Mouse (Mus musculus) G1E-ER4 (cell line): Measurements from ENCODE around the gene Fam219a. TPM values are rescaled to one million over a fixed set of nuclear protein-coding genes. Genes with fewer than 3 reads are reported as not detected.

Source experiments
- GATA1 ChIP-seq: IDR thresholded peaks from one replicate; pipeline ENCODE4 v1.8.0; 2012; ENCODE audit warnings: low read length, inconsistent platforms
- polyA plus RNA-seq: library from polyadenylated mRNA; stranded (reverse); fragments of >175 nt; gene quantifications from 2 replicates; pipeline ENCODE4 v1.2.3, GENCODE M21; 2012

Gene Fam219a
- 1.2 and 1.7 TPM in 2 replicates for polyA plus RNA-seq

GRCm38 (mm10) chr4:41569411-41569885 is at the start of gene Fam219a, which contains the start of gene Dnaic1:
TSS of gene Fam219a (minus strand) at chr4:41569538.
TSS of gene Dnaic1 (plus strand) at chr4:41569775.
- no peak for TF ChIP-seq GATA1

GRCm38 (mm10) chr4:41615661-41616599 is 46.6 kb upstream of the Fam219a start:
- no peak for TF ChIP-seq GATA1

GRCm38 (mm10) chr4:41614156-41614555 is 44.8 kb upstream of the Fam219a start:
- TF ChIP-seq GATA1: no peak

GRCm38 (mm10) chr4:41612166-41612565 is 42.8 kb upstream of the Fam219a start:
- no peak for TF ChIP-seq GATA1

- no peak for TF ChIP-seq GATA1
Measured at GRCm38 (mm10) chr4:41610594-41610980, 41.2 kb upstream of the Fam219a start.

GRCm38 (mm10) chr4:41609681-41610593 is 40.6 kb upstream of the Fam219a start:
- no peak for TF ChIP-seq GATA1

GRCm38 (mm10) chr4:41606784-41607183 is 37.4 kb upstream of the Fam219a start:
- TF ChIP-seq GATA1: no peak

- no peak for TF ChIP-seq GATA1
Measured at GRCm38 (mm10) chr4:41604476-41605396, 35.4 kb upstream of the Fam219a start.

- TF ChIP-seq GATA1: no peak
Measured at GRCm38 (mm10) chr4:41602818-41603217, 33.5 kb upstream of the Fam219a start.

GRCm38 (mm10) chr4:41583353-41583752 is 14.0 kb upstream of the Fam219a start:
- TF ChIP-seq GATA1: no peak

- no peak for TF ChIP-seq GATA1
Measured at GRCm38 (mm10) chr4:41575914-41576313, 6.6 kb upstream of the Fam219a start.

- TF ChIP-seq GATA1: no peak
Measured at GRCm38 (mm10) chr4:41573492-41573891, 4.2 kb upstream of the Fam219a start.

- TF ChIP-seq GATA1: no peak
Measured at GRCm38 (mm10) chr4:41571490-41571889, 2.2 kb upstream of the Fam219a start.

GRCm38 (mm10) chr4:41568682-41569410 is 492 bp downstream of the Fam219a start:
- no peak for TF ChIP-seq GATA1
